Mouse (Mus musculus) ES-Bruce4 (cell line): ENCODE measurements around the gene Med26.

Experiments
- CTCF ChIP-seq: IDR thresholded peaks from one replicate; pipeline ENCODE4 v1.8.1; 2011; ENCODE audit warnings: low read depth, low read length
- EP300 ChIP-seq: IDR thresholded peaks from 2 replicates; pipeline ENCODE4 v1.6.1; 2011; ENCODE audit warnings: low read depth, low read length; ENCODE audit not compliant: insufficient read depth
- POLR2A ChIP-seq: IDR thresholded peaks from one replicate; pipeline ENCODE4 v1.8.1; 2011; ENCODE audit warnings: low read length; ENCODE audit not compliant: insufficient read depth

DNA sequence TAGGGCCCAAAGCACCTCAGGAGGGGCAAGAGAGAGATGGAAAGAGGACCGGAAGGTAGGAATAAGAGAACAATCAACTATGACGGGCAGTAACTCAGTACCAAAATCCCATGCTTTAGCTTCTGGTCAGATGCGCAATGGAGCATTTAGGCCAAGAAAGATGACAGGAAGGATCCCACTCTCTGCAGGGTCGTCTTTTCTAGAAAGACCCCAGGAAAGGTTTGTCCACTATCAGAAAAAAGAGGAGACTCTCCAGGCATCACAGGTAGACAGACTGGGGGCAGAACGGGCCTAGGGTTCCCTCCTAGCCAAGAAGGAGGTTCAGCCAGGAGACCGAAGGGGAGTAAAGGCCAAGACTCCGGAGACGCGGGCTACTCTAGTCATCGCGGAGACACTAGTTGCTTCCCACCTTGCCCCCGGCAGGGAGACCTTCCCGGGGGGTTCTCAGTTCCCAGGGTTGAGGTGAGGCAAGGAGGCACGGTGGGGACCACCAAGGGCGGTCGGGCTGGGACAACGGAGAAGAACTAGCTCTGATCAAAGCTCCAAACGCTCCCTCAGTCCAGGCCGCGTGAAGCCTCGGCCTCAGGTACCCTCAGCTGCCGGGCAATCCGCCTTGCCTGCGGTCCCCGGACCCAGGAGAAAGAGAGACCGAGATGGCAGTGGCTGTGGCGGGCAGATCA, 808 bp downstream of the Med26 start:
- no peak for TF ChIP-seq CTCF
- no peak for TF ChIP-seq POLR2A
- TF ChIP-seq EP300, result no peak
